Mouse (Mus musculus): ENCODE measurements around the gene Cox7a2. TPM values are rescaled to one million over a fixed set of nuclear protein-coding genes. Genes with fewer than 3 reads are reported as not detected.

Gene Cox7a2
- total RNA-seq, 2 experiments from 2014 or later, result 340 to 356 TPM

DNA sequence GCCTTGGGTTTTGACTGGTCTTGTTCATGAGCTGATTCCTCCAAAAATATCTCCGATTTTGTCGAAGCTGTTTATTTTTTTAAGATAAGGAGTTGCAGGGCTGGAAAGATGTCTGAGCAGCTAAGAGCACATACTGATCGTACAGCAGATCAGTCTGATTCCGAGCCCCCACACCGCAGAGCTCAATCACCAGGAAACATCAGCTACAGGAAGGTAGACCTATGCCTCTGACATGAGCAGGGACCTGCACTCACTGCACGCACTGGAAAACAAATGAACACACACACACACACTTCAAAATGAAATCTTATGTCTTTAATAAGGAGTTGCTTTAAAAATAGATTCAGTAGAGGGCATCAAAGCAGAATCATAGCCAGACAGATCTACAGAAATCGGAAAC lies 9.0 kb downstream of the Cox7a2 start:
- intact Hi-C loops (cut with DNase I), result no loop called here
- DNase-seq (ENCODE audit: low spot score in 2 of 2), result no peak

DNA sequence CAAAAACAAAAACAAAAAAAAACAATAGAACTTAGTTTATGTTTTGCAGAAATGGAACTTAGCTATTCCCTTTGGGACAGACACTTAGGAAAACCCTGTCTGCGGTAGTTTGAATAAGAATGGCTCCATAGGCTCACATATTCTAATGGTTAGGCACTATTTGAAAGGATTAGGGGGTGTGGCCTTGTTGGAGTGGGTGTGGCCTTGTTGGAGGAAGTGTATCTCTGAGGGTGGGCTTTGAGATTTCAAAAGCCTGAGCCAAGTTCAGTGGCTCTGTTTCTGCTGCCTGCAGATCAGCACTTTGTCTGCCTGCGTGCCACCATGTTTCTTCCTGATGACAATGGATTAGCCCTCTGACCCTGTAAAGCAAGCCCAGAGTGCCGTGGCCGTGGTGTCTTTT lies 14.6 kb downstream of the Cox7a2 start:
- no peak for DNase-seq (ENCODE audit: low spot score in 2 of 2)
- intact Hi-C loops (cut with DNase I), result no loop called here

DNA sequence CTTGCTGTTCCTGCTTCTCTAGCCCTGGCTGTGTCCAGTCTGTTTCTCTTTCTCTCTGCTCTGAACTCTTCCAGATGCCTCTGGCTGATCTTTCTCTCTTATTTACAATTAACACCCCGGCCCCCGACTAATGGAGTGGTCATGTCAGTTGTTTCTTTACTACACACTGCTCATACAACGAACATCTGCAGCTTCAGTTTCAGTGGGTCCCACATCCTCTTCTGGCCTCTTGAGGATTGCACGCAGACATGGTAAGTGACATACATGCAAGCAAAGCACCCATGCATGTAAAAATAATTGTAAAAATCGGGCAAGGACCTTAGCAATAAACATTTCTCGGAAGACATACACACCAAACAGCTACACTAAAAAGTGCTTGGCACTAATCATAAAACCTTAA lies 24.1 kb downstream of the Cox7a2 start:
- no peak for DNase-seq (ENCODE audit: low spot score in 2 of 2)
- intact Hi-C loops (cut with DNase I), result no loop called here

DNA sequence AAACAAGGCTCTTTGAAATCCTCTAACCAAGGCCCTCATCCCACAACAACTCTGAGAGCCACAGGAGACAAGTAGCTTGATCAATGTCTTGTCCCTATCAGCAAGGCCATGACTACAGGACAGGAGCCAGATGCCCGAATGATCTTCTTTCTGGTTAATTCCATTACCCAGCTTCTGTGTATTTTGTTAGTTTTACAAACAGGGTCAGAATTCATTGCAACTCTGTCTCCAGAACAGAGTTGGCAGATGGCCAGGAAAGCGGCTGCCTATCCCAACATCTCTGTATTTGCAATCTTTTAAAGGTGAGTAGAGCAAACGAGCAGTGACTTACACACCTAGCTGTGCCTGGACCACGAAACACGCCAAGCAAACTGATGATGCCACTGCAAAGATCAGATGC lies 29.4 kb downstream of the Cox7a2 start:
- no peak for DNase-seq (ENCODE audit: low spot score in 2 of 2)
- intact Hi-C loops (cut with DNase I), result no loop called here

DNA sequence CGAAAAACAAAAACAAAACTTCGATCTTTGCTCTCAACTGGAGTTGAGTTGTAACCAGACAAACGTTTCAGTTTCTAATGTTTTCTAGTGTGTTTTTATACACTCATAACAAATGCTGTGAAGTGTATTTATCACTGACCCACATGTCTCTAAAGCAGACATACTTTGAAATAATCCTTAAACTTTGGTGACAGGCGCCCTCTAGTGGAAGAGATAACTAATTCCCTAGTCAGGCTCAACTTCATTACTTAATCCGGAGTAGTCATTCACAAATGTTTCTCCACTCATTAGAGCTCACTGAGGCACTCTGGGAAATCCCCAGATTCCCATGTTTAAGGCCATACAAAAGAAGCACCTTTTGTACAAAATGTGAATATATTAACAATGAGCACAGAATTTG lies 36.6 kb downstream of the Cox7a2 start:
- DNase-seq (ENCODE audit: low spot score in 2 of 2), result no peak
- intact Hi-C loops (cut with DNase I), result loop anchor here (5.0 kb wide), 2 partner anchors 951 to 1076 kb away; no protein-coding TSS in a partner anchor

DNA sequence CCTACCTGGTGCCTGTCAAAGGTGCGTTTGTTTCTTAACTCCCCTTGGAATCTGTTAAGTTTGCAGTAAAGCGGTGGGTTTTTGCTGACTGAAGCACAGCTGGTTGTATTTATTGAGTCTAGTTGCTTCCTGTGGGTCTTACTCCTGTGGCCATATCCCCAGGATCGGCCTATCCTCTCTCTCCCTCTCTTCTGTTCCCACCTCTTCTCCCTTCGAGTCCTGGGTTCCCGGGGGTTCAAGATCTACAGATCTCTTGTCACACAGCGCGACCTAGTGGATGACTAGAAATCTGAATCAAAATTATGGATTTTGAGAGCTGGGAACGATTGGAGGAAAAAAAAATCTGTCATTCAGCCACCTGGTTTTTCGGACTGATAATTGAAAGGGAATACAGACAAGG lies 38.6 kb downstream of the Cox7a2 start:
- peak in 1 of 2 experiments; percentile 24 for DNase-seq (ENCODE audit: low spot score in 2 of 2)
- intact Hi-C loops (cut with DNase I), result loop anchor here (2.0 to 5.0 kb wide), 3 partner anchors 932 to 1074 kb away; no protein-coding TSS in a partner anchor

DNA sequence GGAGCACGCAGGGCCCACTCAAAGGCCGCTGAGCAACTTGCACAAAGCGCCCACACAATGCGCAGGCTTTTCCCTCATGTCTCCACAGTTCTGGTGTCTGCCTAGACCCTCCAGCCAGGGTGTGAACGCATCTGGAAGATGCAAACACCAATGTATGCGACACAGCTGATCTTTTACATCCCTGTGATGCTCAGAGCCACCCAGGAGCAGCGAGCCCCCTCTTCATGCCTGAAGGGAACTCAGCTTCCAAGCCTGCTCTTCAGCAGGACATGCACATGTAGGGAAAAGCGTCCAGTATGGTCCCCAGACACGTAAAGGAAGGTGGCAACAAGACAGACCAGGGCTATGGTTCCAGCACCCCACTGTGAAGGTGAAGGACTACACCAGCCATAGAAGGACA lies 39.5 kb downstream of the Cox7a2 start:
- no peak for DNase-seq (ENCODE audit: low spot score in 2 of 2)
- intact Hi-C loops (cut with DNase I), result loop anchor here (2.0 to 5.0 kb wide), 3 partner anchors 931 to 1073 kb away; no protein-coding TSS in a partner anchor

DNA sequence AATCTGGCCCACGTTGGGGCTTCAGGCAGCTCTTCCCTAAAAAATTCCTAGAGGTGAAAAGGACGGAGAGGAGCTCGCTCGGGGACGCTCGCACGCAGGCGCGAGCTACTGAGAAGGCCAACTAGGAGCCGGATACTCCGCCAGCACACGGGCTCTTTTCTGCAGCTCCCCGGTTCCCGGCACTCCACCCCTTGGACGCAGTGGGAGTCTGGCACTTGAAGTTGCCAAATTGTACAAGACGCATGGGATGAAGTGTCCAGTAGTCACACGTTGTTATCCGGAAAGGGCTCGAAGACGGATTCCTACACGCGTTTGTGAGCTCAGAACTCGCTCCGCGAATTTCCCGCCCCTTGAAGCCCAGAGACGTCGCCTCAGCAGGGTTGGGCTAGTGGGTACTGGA lies 40.2 kb downstream of the Cox7a2 start:
- DNase-seq (ENCODE audit: low spot score in 2 of 2), result no peak
- intact Hi-C loops (cut with DNase I), result no loop called here

DNA sequence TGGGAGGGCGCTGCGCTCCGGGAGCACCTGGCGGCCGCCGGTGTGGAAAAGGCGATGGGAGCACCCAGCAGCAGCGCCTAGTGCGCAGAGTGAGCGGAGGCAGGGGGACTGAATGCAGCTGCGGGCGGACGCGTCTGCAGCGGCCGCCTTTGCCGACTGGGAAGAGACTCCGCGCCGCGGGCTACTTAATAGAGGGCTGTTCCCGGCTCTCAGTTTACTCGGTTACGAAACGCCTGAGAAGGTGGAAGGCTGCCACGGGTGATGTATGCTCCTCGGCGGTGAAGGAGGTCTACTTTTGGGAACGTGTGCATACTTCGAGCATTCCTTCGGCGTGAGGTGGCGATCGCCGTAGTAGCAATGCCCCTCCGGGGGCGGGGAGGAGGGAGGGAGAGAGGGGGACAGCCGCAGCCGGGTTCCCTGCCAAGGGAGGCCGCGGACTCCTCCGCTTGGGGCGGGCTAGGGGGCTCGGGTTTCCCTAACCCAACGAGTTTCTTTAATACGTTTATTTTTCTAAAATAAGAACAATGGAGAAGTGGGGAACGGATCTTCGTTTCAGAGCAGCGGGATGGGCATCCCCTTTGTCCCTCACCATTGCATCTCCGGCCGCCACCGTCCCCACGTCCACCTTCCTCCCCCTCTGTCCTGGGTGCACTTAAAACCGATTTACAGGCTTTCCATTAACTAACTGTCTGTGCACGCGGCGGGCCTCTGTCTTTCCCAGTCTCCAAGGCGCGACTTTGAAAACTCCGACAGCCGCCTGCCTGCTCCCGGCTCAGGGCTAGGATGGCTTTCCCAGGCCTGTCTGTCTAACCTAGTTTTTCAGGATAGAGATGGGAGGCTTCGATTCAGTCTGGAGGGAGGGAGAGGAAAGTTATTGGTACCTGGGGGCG lies 41.0 kb downstream of the Cox7a2 start, which contains the start of gene Col12a1:
TSS of gene Col12a1 (minus strand) at position 351 of the 890 bp plus-strand sequence.
- intact Hi-C loops (cut with DNase I), result no loop called here
- no peak for DNase-seq (ENCODE audit: low spot score in 2 of 2)

DNA sequence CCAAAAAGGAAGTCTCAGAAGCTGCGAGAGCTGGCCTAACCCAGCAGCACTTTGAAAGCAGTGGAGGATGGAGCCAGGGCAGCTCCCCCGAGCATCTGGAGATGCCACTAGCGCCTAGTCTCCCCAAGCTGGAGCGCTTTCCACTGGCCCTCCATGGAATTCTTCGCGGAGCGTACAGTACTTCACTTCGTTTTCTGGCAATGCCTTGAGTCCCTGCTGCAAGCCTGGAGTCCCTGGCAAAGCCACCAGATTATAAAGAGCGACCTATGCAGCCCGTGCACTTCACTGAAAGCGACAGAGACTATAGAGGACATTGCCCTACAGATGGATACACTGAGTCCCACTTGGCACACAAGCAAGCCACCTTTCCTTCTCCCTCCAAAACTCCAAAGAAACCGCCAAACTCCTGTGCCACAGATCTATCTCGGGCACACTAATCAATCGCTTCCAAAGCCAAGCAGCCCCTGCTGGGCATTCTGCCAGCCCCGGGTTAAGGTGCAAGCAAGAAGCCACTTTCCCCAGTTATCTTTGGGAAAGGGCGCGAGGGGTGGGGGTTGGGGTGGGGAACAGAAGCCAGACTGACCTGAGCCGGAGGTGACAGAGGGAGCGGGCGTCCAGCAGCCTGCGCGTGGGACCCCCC lies 41.7 kb downstream of the Cox7a2 start:
- no peak for DNase-seq (ENCODE audit: low spot score in 2 of 2)

DNA sequence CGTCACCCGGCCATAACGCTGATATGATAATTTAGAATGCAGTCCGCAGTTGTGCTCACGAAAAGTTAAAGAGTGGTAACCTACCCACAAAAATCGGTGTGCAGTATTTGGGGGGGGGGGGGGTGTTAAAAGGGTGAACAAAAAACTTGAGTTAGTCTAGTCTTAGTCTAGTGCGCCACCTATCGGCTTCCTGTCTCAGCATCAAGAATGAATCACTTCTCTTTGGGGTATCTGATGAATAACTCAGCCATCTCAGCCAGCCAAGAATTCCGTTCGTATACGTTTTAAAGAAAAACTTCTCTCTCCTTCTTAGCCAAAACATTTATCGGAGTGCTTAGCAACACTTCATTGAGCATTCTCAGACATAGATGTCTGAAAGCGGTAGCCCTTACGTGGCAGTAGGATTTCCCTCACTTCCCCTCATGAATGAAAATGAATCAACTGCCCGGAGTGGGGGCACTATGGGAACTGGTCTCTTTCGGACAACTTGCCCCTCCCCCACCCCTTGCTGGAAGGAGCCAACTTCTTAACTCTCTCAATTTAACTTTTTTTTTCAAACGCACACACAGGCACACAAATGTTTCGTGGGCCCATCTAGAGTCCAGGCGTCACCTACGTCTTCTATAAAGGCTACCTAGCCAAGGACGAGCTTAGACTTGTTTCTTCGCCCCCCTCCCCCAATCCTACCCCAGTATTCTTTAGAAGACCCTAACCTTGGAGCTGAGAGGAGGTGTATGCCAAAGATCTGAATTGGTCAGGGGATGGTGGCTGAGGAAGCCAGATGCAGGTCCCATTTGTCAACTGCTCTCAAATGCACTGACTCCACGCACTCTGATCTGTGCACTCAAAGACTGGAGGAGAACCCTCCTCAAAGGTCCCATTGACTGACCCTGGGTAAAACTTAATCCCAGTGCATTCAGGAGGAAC lies 42.5 kb downstream of the Cox7a2 start:
- intact Hi-C loops (cut with DNase I), result loop anchor here (1.0 to 2.0 kb wide), 2 partner anchors 608 to 672 kb away; no protein-coding TSS in a partner anchor
- peak; percentile 50 to 65 for DNase-seq (ENCODE audit: low spot score in 2 of 2)

More for the DNA sequence above, 41.7 kb downstream of the Cox7a2 start:
- intact Hi-C loops (cut with DNase I), result loop anchor here (1.0 to 2.0 kb wide), 2 partner anchors 609 to 673 kb away; no protein-coding TSS in a partner anchor

DNA sequence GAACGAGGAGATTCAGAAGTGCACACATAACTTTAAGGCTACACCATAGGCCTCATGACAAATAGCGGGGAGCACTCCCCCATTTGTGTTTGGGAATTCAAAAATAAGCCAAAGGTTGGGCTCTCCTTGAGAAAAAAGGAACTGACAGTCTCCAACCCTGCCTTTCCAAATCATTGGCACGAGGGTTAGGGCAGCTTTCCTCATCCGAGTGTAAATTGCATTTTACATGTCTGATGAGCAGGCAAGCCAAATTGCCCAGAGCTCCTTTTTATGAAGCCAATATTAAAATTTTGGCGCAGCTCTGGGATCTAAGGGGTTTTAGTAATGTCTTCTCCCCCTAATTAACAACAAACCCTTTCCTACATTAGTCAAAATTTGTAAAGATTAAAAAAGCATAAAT lies 43.2 kb downstream of the Cox7a2 start:
- intact Hi-C loops (cut with DNase I), result loop anchor here (2.0 kb wide), 1 partner anchor 672 kb away; no protein-coding TSS in a partner anchor
- no peak for DNase-seq (ENCODE audit: low spot score in 2 of 2)

DNA sequence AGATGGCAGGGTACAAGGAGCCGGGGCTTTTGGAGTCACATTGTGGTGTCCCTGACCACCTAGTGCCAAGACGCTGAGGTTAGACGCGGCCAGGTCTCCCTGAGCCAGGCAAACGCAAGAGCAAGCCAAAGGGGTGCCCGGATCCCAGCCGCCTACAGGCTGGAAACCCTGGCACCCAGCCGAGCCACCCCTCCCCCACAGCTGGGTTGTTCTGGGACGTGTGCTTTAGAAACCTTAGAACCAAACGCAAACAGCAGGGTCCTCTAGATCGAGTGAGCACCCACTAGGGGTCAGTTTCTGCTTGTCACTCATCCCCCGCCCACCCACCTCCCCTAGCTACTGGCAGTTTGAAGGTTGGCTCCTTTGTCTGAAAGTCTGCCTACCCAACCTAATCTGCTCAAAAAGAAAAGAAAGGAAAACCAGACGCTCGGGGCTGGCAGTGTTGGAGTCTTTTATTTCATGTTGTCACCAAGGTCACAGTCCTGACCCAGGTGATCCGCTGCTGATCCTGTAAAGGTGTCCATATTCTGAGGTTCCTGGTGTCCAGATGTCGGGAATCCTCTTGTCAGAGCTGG lies 45.1 kb downstream of the Cox7a2 start:
- intact Hi-C loops (cut with DNase I), result no loop called here
- DNase-seq (ENCODE audit: low spot score in 2 of 2), result no peak

Other genes with a start within 250 kb of the Cox7a2 start
- 1 to 10 TPM; 5.4 to 6.2 TPM for gene Col12a1, start 41.0 kb downstream of the Cox7a2 start, total RNA-seq (2021)
- gene Tmem30a, start 33.6 kb upstream of the Cox7a2 start, total RNA-seq (2021), result 100 to 1,000 TPM; 253 to 258 TPM

Data from left cerebral cortex, postnatal 36 days (tissue).